Mouse (Mus musculus) thymus, adult 2 months (tissue): ENCODE measurements around the gene Cfap100.

Experiments
- CTCF ChIP-seq: fragments of 200-500 bp; IDR thresholded peaks from 2 replicates; pipeline ENCODE4 v1.5.1; 2012; ENCODE audit warnings: mild to moderate bottlenecking, control low read depth, low read length, moderate library complexity, borderline replicate concordance; ENCODE audit not compliant: control insufficient read depth, poor library complexity, insufficient read depth; ENCODE audit errors: extremely low read depth
- POLR2A ChIP-seq: fragments of 200-500 bp; IDR thresholded peaks from 2 replicates; pipeline ENCODE4 v1.6.1; 2012; ENCODE audit warnings: mild to moderate bottlenecking, low read length, control low read depth, moderate library complexity; ENCODE audit not compliant: control insufficient read depth, poor library complexity, insufficient read depth; ENCODE audit errors: extremely low read depth

- no peak for TF ChIP-seq CTCF
- TF ChIP-seq POLR2A: no peak
These were observed 45.8 kb upstream of the Cfap100 start for GRCm38 (mm10) chr6:90474361-90474750.
